Mouse (Mus musculus): ENCODE results near the gene Mttp. TPM values are rescaled to one million over a fixed set of nuclear protein-coding genes. Genes with fewer than 3 reads are reported as not detected.

The Mttp gene
- total RNA-seq (2021), result 1 to 10 TPM; 4.0 to 4.1 TPM
- long read RNA-seq, experiment 1, partial matches to known transcripts, result 4 of 8 reads
- long read RNA-seq, experiment 1, other reads (novel, unspliced or antisense), result 4 of 8 reads
- long read RNA-seq, experiment 2, partial matches to known transcripts, result 0 of 5 reads
- long read RNA-seq, experiment 2, other reads (novel, unspliced or antisense), result 5 of 5 reads

DNA sequence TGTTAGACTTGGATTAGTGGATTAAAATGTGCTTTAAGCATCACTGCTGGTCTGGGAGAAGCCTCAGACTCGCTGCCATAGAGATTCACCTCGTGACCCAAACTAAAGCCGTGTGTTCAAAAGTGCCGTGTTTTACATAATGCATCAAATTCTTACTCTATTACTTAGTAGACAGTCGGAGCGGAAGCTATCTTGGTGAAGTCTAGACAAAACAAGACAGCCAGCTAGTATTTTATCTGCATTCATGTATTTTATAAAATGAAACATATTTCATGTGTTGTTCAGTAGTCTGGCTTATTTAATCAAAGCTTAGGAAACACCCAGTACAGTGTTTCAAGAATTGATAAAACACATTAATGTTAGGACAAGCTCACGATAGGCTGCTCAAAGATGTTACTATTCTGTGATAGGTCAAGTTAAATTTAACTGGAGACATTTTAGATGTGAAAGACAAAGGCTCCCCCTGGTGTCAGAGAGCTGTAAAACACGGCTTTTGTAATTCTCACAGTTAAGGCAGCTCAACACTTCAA is at the start of gene Mttp:
Gene Mttp (minus strand): TSS at position 327 of the 530 bp plus-strand sequence.
- intact Hi-C loops (cut with DNase I), result loop anchor here (2.0 to 5.0 kb wide), 3 partner anchors 67 to 366 kb away; no protein-coding TSS in a partner anchor
- DNase-seq (ENCODE audit: low spot score in 2 of 2), result peak; percentile 90 to 92

DNA sequence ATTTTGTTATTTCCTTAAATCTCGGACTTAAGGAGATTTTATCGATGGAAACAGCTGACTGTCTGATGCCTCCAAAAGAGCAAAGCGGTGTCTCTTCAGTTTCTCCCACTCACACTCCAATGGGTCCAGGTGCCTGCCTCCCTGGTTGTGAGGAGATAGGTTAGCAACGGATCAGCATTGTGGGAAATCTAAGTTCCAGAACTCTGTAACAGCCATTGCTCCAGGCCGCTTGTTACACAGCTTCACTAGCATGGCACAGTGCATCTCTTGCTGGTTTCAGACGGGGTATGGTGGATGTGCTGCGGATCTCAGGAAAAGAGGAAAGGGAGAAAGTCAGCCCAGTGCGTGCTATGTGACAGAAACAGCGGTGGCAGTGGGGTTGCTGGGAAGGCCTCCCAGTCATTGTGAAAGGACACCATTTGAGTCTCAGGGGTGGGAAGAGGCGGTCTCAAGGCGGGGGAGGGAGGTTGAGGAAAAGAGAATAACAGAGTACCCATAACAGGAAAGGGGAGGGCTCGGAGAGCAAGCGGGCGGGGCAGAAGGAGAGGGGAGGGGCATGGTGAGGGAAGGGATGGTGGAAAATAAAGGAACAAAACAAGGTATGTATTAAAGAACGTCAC is 49.0 kb upstream of the Mttp start, which contains the start of gene 4930579F01Rik:
Gene 4930579F01Rik (minus strand): TSS at position 143 of the 620 bp plus-strand sequence.
- intact Hi-C loops (cut with DNase I), result no loop called here
- DNase-seq (ENCODE audit: low spot score in 2 of 2), result no peak

DNA sequence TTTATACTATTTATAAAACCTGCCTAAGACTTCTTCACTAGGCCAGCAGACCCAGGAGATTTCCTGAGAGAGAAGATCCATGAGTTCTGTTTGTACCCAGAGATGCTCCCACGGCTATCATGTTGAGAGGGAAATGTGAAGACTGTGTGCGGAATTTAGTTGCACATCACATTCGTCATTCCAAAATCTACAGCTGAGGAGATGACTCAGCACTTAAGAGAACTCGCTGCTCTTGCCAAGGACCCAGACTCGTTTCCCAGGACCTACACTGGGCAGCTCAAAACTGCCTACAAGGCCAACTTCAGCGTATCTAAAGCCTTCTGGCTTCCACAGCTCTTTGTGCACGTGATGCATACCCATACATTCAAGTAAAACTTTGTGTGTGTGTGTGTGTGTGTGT is 47.5 kb upstream of the Mttp start:
- intact Hi-C loops (cut with DNase I), result no loop called here
- peak in 1 of 2 experiments; percentile 13 for DNase-seq (ENCODE audit: low spot score in 2 of 2)

DNA sequence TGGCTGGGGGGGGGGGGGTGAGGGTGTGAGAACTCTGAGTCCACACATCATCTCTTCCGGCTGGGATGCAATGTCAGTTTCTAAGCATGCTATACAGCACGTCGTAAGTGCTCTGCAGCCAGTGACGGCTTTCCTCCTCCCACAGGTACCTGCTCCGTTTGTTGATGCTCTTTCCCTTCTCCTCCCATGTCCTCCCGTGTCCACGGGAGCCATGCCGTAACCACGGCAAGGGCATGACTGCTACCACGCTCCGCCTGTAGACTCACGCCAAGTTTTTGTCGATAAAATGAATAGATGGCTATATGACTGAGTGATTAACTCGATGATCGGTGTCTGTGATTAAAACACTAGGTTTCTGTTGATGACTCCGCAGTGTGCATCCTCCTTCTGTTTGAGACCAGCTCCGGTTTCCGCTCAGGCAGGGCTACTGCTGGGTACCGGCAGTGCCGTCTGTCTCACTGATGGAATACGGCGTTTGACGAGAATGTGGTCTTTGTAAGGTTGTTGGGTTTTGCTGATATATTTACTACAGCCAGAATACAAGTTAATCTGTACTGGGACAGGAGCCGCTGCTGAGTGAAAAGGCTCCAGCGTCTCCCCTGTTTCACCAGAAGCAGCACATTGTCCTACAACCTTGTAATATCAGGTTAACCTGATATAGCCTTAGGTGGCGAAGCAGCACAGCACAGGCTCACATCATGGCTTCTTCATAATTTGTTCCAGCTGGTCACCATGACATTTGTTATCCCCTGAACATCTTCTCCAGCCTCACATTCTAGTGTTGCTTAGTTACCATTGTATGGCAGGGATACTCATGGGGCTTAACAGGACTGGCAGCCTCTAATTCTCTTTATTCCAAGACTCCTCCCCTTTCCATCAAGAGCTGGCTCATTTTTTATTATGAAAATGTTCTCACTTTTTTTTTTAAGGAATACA is 41.5 kb upstream of the Mttp start:
- no peak for DNase-seq (ENCODE audit: low spot score in 2 of 2)
- intact Hi-C loops (cut with DNase I), result no loop called here

DNA sequence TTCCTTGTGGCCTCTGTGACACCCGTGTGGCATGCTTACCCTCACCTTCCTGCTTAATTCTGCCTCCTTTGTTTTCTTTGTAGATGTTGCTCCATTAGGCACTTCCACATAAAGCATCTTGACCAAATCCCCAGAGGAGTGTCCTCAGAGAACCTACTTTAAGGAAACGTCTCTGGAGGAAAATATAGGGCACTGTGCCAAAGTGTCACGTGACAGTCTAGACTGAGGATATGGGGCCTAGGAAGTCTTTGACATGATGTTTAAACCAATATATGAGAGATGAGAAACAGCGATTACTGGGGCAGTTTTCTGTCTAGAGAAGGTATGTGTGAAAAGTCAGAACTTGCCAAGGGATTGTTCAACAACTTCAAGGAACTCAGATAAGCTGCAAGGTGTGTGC is 40.5 kb upstream of the Mttp start:
- DNase-seq (ENCODE audit: low spot score in 2 of 2), result no peak
- intact Hi-C loops (cut with DNase I), result no loop called here

DNA sequence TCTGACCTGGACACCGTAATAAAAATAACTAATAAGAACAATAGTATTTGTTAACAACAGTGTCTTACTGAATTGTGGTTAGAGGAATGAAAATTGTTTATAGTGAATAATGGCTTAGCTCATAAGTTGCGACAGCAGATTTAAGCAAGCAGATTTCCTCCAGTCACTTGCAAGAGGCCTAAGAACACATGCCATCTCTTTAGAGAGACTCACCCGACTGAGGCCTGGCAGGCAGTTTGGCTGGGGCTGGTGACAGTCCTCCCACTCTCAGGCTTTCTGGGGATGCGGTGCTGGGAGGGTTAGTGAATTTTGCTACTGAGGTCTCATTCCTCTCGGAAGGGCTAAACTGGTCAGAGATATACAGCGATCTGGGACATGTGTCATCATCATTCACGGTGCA is 38.6 kb upstream of the Mttp start:
- DNase-seq (ENCODE audit: low spot score in 2 of 2), result no peak
- intact Hi-C loops (cut with DNase I), result no loop called here

DNA sequence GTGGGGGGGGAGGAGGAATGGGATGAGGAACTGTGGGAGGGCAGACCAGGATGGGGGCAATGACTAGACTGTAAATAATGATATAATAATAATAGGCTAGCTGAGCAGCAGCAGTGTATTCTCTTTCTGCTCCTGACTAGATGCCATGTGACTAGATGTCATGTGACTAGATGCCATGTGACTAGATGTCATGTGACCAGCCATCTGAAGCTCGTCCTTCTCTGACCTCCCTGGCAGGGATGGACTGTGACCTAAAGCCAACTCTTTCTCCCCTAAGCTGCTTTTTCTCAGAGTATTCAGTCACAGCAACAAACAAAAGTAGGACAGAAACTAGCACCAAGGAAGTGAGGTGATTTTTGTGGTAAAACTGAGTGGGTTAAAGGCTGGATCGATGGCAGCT is 37.3 kb upstream of the Mttp start:
- DNase-seq (ENCODE audit: low spot score in 2 of 2), result no peak
- intact Hi-C loops (cut with DNase I), result no loop called here

DNA sequence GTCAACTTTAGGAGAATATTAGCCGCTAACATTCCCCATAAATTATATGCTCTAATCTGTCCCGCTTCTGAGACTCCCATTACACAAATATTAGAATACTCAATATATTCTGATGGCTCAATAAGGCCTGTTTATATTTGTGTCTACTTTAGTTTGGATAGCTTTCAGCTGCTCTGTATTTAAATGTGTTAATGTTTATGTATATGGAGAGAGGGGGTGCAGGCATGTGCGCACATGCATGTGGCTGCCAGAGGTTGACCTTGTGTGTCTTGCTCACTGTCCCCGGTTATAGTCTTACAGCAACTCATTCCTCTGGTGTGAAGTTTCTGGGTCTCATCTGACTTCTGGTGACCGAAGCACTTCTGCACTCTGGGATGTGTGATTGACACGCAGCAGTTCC is 30.8 kb upstream of the Mttp start:
- intact Hi-C loops (cut with DNase I), result no loop called here
- DNase-seq (ENCODE audit: low spot score in 2 of 2), result no peak

DNA sequence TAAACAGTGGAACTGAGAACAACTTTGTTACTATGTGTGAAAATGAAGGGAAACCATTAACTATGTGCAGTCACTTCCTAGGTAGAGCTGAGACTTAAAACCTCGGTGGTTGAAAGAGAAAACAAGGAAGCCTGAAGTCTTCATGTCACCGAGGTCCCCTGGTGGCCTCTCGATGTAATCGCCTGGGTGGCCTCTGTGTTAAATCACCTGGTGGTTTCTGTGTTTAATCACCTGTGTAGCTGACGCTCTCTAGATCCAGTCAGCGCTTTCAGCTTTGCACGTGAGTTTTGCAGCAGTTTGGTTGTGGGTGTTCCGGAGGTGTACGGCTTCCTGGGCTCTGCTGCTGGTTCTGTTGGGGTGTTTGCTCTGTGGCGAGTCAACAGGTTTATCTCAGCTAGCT is 28.5 kb upstream of the Mttp start:
- intact Hi-C loops (cut with DNase I), result no loop called here
- DNase-seq (ENCODE audit: low spot score in 2 of 2), result no peak

DNA sequence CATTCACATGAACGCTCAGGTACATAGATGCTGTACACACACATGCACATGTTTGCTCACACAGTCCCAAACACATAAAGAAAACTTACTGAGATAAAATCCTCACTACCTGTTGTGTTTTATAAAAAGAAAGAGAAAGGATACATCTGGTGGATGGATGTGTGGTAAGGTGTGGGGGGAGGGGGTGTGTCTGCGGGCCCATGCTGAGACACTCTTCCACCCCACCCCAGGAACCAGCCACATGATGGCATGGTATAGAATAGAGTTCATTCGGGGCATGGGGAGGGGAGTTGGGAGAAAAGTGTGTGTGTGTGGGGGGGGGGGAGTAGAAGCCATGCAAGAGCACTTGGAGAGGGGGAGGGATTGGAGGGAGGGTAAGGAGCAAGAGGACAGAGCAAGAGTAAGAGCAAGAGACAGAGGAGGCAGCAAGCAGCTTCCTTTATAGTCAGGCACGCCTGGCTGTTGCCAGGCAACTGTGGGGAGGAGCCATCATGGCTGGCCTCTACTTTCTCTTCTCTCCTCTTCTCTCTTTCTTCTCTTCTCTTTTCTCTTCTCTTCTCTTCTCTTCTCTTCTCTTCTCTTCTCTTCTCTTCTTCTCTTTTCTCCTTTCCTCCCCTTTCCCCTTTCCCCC is 17.9 kb upstream of the Mttp start:
- no peak for DNase-seq (ENCODE audit: low spot score in 2 of 2)
- intact Hi-C loops (cut with DNase I), result no loop called here

DNA sequence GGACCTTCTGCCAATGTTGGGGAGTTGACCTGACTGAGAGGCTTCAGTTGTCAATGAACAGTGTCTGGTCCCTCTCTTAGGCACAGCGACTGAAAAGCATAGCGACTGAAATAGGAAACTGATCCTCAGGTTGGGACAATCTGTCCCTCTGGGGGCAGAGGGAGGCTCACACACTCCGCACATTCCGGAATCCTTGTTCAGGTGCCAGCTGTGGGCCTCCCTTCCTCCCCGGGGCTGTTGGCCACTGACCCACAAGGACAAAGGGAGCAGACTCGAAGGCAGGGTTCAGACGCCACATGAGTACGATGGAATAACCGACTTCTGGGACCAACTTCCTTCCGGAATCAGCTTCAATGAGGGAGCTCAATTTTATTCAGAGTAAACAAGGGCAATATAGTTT is 16.9 kb upstream of the Mttp start:
- DNase-seq (ENCODE audit: low spot score in 2 of 2), result no peak
- intact Hi-C loops (cut with DNase I), result no loop called here

DNA sequence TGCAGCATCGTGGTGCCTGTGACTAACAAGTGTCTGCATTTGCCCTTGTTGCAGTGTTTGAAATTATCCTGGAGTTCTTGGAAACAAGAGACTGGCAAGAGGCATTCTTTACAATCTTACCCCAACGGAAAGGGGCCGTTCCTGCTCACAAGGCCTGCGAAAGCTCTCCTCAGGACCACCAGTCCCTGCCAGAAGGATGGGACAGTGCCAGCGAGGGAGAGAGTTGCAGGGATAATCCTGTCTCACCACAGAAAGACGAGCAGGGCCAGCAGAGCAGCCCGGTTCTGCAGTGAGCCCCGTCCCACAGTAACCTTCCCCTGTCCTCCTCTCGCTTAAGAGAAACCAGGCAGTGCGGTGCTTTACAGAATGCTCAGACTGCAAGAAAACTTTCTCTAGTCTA is 11.9 kb upstream of the Mttp start:
- intact Hi-C loops (cut with DNase I), result no loop called here
- DNase-seq (ENCODE audit: low spot score in 2 of 2), result no peak

DNA sequence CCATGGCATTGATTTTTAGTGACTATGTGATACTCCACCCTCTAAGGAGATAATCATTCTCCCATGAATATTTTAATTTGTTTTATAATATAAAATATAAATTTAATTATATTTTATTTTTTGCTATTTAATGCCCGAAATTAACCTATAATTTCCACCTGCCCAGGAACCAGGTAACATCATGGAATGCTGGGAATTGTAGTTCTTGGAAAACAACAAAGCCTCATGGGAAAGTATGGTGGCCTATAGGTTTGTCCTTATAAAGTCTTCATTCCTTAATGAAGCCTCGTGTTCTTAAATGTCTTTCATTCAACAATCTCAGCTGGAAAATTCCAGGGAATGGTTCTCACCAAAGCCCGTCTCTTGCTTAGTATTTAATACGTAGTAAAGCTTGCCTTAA is 10.3 kb upstream of the Mttp start:
- no peak for DNase-seq (ENCODE audit: low spot score in 2 of 2)
- intact Hi-C loops (cut with DNase I), result no loop called here

DNA sequence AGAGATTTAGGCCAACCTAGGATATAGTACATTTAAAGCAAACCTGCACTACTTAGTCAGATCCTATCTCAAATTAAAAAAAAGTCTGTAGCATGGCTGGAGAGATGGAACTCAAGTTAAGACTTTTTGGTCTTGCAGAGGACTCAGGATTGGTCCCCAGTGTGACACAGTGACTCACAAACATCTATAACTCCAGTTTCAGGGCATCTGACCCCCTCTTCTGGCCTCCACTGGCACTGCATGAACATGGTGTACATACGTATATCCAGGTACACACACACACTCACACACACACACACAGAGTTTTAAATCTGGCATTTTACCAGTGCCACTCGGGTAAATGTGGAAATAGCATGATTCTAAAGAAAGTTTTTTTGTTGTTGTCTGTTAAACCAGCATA is 4.0 kb upstream of the Mttp start:
- DNase-seq (ENCODE audit: low spot score in 2 of 2), result no peak
- intact Hi-C loops (cut with DNase I), result loop anchor here (5.0 kb wide), 1 partner anchor 212 kb away; no protein-coding TSS in a partner anchor

DNA sequence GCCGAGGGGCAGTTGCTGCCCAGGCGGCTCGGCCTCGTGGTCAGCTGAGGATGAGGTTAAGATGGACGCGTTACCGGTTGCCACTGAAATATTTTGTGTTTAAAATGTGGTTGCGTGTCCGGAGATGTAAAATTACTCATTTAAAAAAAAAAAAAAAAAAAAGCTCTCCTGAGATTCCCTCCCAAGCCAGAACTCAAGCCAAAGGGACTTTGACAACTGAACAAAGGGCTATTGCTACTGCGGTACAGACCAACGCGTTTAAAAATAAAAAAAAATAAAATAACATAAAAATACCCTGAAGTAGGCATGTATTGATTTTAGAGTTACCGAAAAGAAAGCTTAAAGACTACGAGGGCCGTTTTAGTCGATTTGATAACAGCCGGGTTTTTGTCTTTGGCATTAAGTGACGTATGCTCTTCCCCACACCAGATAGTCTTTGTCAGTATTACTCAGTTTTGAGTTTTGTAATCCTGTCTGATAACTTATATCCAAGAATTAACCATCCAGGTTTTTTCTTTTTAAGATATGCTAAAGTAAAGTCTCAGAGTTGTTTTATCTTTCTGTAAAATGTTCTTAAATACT is 617 bp downstream of the Mttp start:
- intact Hi-C loops (cut with DNase I), result loop anchor here (2.0 to 5.0 kb wide), 2 partner anchors 67 to 365 kb away; no protein-coding TSS in a partner anchor
- no peak for DNase-seq (ENCODE audit: low spot score in 2 of 2)

DNA sequence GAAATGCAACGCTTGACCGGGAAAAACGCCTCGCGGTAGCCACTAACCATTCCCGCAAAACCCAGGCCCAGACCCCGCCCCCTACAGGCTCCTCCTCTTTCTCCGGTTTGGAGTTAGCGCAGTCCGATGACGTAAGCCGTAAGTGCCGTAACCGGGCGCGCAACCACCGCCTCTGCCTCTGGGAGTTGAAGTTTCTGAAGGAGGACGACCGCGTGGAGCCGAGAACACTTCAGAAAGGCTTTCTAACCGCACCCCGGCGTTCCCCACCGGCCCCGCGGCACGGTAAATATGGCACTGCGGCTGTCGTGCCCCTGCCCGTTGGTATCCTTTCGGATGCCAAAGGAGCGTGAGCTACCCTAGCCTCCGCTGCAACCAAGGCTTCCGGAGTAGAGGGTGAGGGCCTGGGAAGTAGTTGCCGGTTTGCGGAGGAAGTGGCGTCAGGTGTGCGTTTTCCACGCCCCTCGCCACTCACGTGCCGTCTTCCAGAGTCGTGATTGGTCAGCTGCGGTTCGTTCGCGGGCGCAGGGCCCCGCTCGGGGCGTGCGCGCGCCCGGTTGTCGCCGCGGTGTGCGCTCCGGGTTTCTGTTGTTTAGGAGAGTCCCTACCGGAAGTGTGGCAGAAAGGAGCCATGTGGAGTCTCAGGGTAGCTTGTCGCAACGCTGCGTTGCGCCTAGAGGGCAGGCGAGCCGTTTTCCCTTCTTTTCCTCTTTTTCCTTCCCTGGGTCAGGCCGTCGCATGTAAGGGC is 1.3 kb downstream of the Mttp start, which contains the start of gene Trmt10a:
Gene Trmt10a (plus strand): TSS at position 134 of the 745 bp plus-strand sequence.
- peak; percentile 98 for DNase-seq (ENCODE audit: low spot score in 2 of 2)
- intact Hi-C loops (cut with DNase I), result loop anchor here (1.0 to 5.0 kb wide), 5 partner anchors 66 to 365 kb away; partner anchors contain the start of gene Lamtor3

DNA sequence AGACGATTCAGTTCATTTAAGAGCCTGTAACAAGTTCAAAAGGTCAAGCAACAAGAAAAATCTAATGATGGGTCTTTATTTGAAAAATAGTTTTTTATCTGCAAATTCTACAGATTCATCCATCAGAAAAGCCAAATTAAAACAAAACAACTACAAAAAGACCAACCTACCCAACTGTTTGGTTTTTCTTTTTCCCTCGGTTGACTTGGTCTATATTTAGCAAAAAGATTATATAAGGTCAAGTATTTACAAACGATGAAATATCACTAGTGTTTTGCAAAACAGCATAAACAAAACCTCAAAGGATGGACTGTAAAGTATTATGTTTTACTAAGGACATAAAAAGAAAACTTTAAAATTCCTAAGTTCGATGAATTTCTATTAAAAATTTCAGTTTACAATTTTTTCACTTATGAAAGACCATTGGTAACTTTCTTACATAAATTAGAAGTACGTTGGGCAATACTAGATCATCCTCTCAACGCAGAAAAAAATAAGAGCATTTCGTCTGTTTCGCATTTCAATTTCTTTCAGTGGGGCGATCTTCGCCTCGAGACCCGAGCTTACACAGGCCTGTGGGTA is 1.9 kb downstream of the Mttp start:
- intact Hi-C loops (cut with DNase I), result loop anchor here (1.0 to 5.0 kb wide), 4 partner anchors 66 to 278 kb away; partner anchors contain the start of gene Lamtor3
- DNase-seq (ENCODE audit: low spot score in 2 of 2), result no peak

All from left cerebral cortex, postnatal 14 days (tissue).